Mouse (Mus musculus): ENCODE measurements around the gene Btbd1. TPM values are rescaled to one million over a fixed set of nuclear protein-coding genes. Genes with fewer than 3 reads are reported as not detected.

Gene Btbd1
- total RNA-seq, 4 experiments from 2014 or later, result 148 to 159 (median 152) TPM

- DNase-seq (ENCODE audit: low spot score in 2 of 2), result peak; percentile 49 to 74
Measured at GRCm38 (mm10) chr7:81789095-81789757, 40.0 kb downstream of the Btbd1 start, which contains the start of gene 3110040N11Rik. Gene 3110040N11Rik (minus strand): TSS chr7:81789478.

- DNase-seq (ENCODE audit: low spot score in 2 of 2), result no peak
Measured at GRCm38 (mm10) chr7:81788536-81788935, 40.7 kb downstream of the Btbd1 start.

GRCm38 (mm10) chr7:81777667-81778218 is 51.5 kb downstream of the Btbd1 start:
- no peak for DNase-seq (ENCODE audit: low spot score in 2 of 2)

GRCm38 (mm10) chr7:81775325-81775724 is 53.9 kb downstream of the Btbd1 start:
- no peak for DNase-seq (ENCODE audit: low spot score in 2 of 2)

- no peak for DNase-seq (ENCODE audit: low spot score in 2 of 2)
Measured at GRCm38 (mm10) chr7:81772786-81773539, 56.3 kb downstream of the Btbd1 start.

GRCm38 (mm10) chr7:81763110-81763845 is 66.0 kb downstream of the Btbd1 start:
- no peak for DNase-seq (ENCODE audit: low spot score in 2 of 2)

GRCm38 (mm10) chr7:81762180-81763109 is 66.8 kb downstream of the Btbd1 start, which contains the start of gene Ramac:
Gene Ramac (plus strand): TSS chr7:81762925.
- DNase-seq (ENCODE audit: low spot score in 2 of 2), result peak; percentile 61 to 76

- no peak for DNase-seq (ENCODE audit: low spot score in 2 of 2)
Measured at GRCm38 (mm10) chr7:81747956-81748355, 81.3 kb downstream of the Btbd1 start.

GRCm38 (mm10) chr7:81744145-81744544 is 85.1 kb downstream of the Btbd1 start:
- peak in 1 of 2 experiments; percentile 4 for DNase-seq (ENCODE audit: low spot score in 2 of 2)

Other genes starting within 250 kb of the Btbd1 start
- 10 to 100 TPM; 40.0 to 53.1 (median 44.0) TPM for gene Homer2, start 121.9 kb downstream of the Btbd1 start, total RNA-seq (2022)
- gene Ramac, start 66.5 kb downstream of the Btbd1 start, total RNA-seq (2022), result 10 to 100 TPM; 23.0 to 26.0 (median 24.4) TPM
- gene 3110040N11Rik, start 40.0 kb downstream of the Btbd1 start, total RNA-seq (2022), result 10 to 100 TPM; 20.4 to 26.0 (median 23.4) TPM
- not detected for gene Gm10160, start 26.4 kb upstream of the Btbd1 start, total RNA-seq (2022)
- gene Tm6sf1, start 29.6 kb upstream of the Btbd1 start, total RNA-seq (2022), result 1 to 10 TPM; 3.5 to 5.0 (median 4.4) TPM
- 1 to 10 TPM in 3 of 4 experiments, under 1 TPM in 1; 0.99 to 1.5 (median 1.5) TPM for gene Hdgfl3, start 105.0 kb upstream of the Btbd1 start, total RNA-seq (2022)
- gene Bnc1, start 162.9 kb upstream of the Btbd1 start, total RNA-seq (2022), result not detected

Measured in gastrocnemius, adult 8-10 months (tissue).